Mouse (Mus musculus): ENCODE data around the gene Bag3. TPM values are rescaled to one million over a fixed set of nuclear protein-coding genes. Genes with fewer than 3 reads are reported as not detected.

Bag3 gene
- total and polyA plus RNA-seq, 2 experiments from 2014 or later, result 43.8 to 75.3 TPM

- no peak overlapping the region for H3K27ac ChIP-seq (ENCODE audit: low read depth)
- H3K27me3 ChIP-seq (ENCODE audit: control insufficient read depth, insufficient read depth, low read length), result no peaks in the 10 kb centered on the region
- no peaks in the 10 kb centered on the region for H3K36me3 ChIP-seq (replicated peaks; ENCODE audit: control insufficient read depth, insufficient read depth, low read length)
- no peak overlapping the region for H3K4me3 ChIP-seq (ENCODE audit: low read depth, low read length)
- ATAC-seq (ENCODE audit: insufficient read depth, low read depth), result no peak
- no peaks in the 10 kb centered on the region for H3K4me1 ChIP-seq (ENCODE audit: control insufficient read depth, insufficient read depth)
- H3K9me3 ChIP-seq (replicated peaks; ENCODE audit: control insufficient read depth, low read length), result no peaks in the 10 kb centered on the region
- TF ChIP-seq CTCF (IDR thresholded peaks at IDR 0.05; ENCODE audit: low read depth) (no peak), EP300 (IDR thresholded peaks at IDR 0.05; ENCODE audit: low read depth) (no peak)
- DNase-seq (ENCODE audit: low spot score), result no peak
- WGBS, result 91% methylated on average over 4 of the region's 4 CpGs
- no peak overlapping the region for H3K4me2 ChIP-seq (ENCODE audit: low read depth, low read length)
- H3K9ac ChIP-seq (replicated peaks; ENCODE audit: low read depth, low read length), result no peak overlapping the region
These were observed 48.6 kb downstream of the Bag3 start for GRCm38 (mm10) chr7:128572030-128572429.

- ATAC-seq (ENCODE audit: insufficient read depth, low read depth) (no peak), DNase-seq (ENCODE audit: low spot score) (no peak)
- TF ChIP-seq CTCF (IDR thresholded peaks at IDR 0.05; ENCODE audit: low read depth) (no peak), EP300 (IDR thresholded peaks at IDR 0.05; ENCODE audit: low read depth) (no peak)
- H3K9me3 ChIP-seq (replicated peaks; ENCODE audit: control insufficient read depth, low read length), result no peaks in the 10 kb centered on the region
- H3K4me2 ChIP-seq (ENCODE audit: low read depth, low read length), result no peak overlapping the region
- H3K9ac ChIP-seq (replicated peaks; ENCODE audit: low read depth, low read length), result no peak overlapping the region
- H3K27ac ChIP-seq (ENCODE audit: low read depth), result no peak overlapping the region
- no peaks in the 10 kb centered on the region for H3K4me1 ChIP-seq (ENCODE audit: control insufficient read depth, insufficient read depth)
- WGBS, result 86% methylated on average over 5 of the region's 5 CpGs
- no peaks in the 10 kb centered on the region for H3K36me3 ChIP-seq (replicated peaks; ENCODE audit: control insufficient read depth, insufficient read depth, low read length)
- no peak overlapping the region for H3K4me3 ChIP-seq (ENCODE audit: low read depth, low read length)
- H3K27me3 ChIP-seq (ENCODE audit: control insufficient read depth, insufficient read depth, low read length), result no peaks in the 10 kb centered on the region
These were observed 51.8 kb downstream of the Bag3 start for GRCm38 (mm10) chr7:128575211-128575610.

GRCm38 (mm10) chr7:128575794-128576193 is 52.4 kb downstream of the Bag3 start:
- H3K27me3 ChIP-seq (ENCODE audit: control insufficient read depth, insufficient read depth, low read length), result no peaks in the 10 kb centered on the region
- TF ChIP-seq CTCF (IDR thresholded peaks at IDR 0.05; ENCODE audit: low read depth) (no peak), EP300 (IDR thresholded peaks at IDR 0.05; ENCODE audit: low read depth) (no peak)
- no peaks in the 10 kb centered on the region for H3K9me3 ChIP-seq (replicated peaks; ENCODE audit: control insufficient read depth, low read length)
- DNase-seq (ENCODE audit: low spot score), result no peak
- H3K4me2 ChIP-seq (ENCODE audit: low read depth, low read length), result no peak overlapping the region
- H3K27ac ChIP-seq (ENCODE audit: low read depth), result no peak overlapping the region
- H3K4me3 ChIP-seq (ENCODE audit: low read depth, low read length), result no peak overlapping the region
- WGBS, result 79% methylated on average over 2 of the region's 2 CpGs
- H3K9ac ChIP-seq (replicated peaks; ENCODE audit: low read depth, low read length), result no peak overlapping the region
- no peaks in the 10 kb centered on the region for H3K4me1 ChIP-seq (ENCODE audit: control insufficient read depth, insufficient read depth)
- no peaks in the 10 kb centered on the region for H3K36me3 ChIP-seq (replicated peaks; ENCODE audit: control insufficient read depth, insufficient read depth, low read length)
- ATAC-seq (ENCODE audit: insufficient read depth, low read depth), result no peak

GRCm38 (mm10) chr7:128577607-128578006 is 54.2 kb downstream of the Bag3 start:
- no peak overlapping the region for H3K27ac ChIP-seq (ENCODE audit: low read depth)
- no peaks in the 10 kb centered on the region for H3K9me3 ChIP-seq (replicated peaks; ENCODE audit: control insufficient read depth, low read length)
- WGBS, result 50% methylated on average over 1 of the region's 1 CpGs
- H3K4me1 ChIP-seq (ENCODE audit: control insufficient read depth, insufficient read depth), result peaks cover 4% of the 10 kb centered on the region; the same call in 1 of the 2 replicates
- ATAC-seq (ENCODE audit: insufficient read depth, low read depth) (no peak), DNase-seq (ENCODE audit: low spot score) (no peak)
- no peaks in the 10 kb centered on the region for H3K27me3 ChIP-seq (ENCODE audit: control insufficient read depth, insufficient read depth, low read length)
- H3K36me3 ChIP-seq (replicated peaks; ENCODE audit: control insufficient read depth, insufficient read depth, low read length), result no peaks in the 10 kb centered on the region
- H3K9ac ChIP-seq (replicated peaks; ENCODE audit: low read depth, low read length), result no peak overlapping the region
- H3K4me3 ChIP-seq (ENCODE audit: low read depth, low read length), result no peak overlapping the region
- H3K4me2 ChIP-seq (ENCODE audit: low read depth, low read length), result no peak overlapping the region
- TF ChIP-seq EP300 (IDR thresholded peaks at IDR 0.05; ENCODE audit: low read depth) (no peak), CTCF (IDR thresholded peaks at IDR 0.05; ENCODE audit: low read depth) (no peak)

GRCm38 (mm10) chr7:128578199-128578945 is 55.0 kb downstream of the Bag3 start:
- Histone ChIP-seq H3K27ac (ENCODE audit: low read depth) (no peak overlapping the region), H3K36me3 (replicated peaks; ENCODE audit: control insufficient read depth, insufficient read depth, low read length) (no peaks in the 10 kb centered on the region), H3K27me3 (ENCODE audit: control insufficient read depth, insufficient read depth, low read length) (no peaks in the 10 kb centered on the region), H3K4me3 (ENCODE audit: low read depth, low read length) (no peak overlapping the region), H3K4me2 (ENCODE audit: low read depth, low read length) (no peak overlapping the region), H3K9ac (replicated peaks; ENCODE audit: low read depth, low read length) (no peak overlapping the region), H3K9me3 (replicated peaks; ENCODE audit: control insufficient read depth, low read length) (no peaks in the 10 kb centered on the region), H3K4me1 (ENCODE audit: control insufficient read depth, insufficient read depth) (peaks cover 4% of the 10 kb centered on the region; the same call in 1 of the 2 replicates)
- DNase-seq (ENCODE audit: low spot score) (no peak), ATAC-seq (ENCODE audit: insufficient read depth, low read depth) (no peak)
- TF ChIP-seq EP300 (IDR thresholded peaks at IDR 0.05; ENCODE audit: low read depth), result no peak
- TF ChIP-seq CTCF (IDR thresholded peaks at IDR 0.05; ENCODE audit: low read depth), result no peak
- WGBS, result 89% methylated on average over 10 of the region's 10 CpGs

- no peak for ATAC-seq (ENCODE audit: insufficient read depth, low read depth)
These were observed 56.0 kb downstream of the Bag3 start for GRCm38 (mm10) chr7:128579381-128579780.

More at GRCm38 (mm10) chr7:128579381-128579780, 56.0 kb downstream of the Bag3 start:
- no peak overlapping the region for H3K27ac ChIP-seq (ENCODE audit: low read depth)
- no peaks in the 10 kb centered on the region for H3K27me3 ChIP-seq (ENCODE audit: control insufficient read depth, insufficient read depth, low read length)
- no peak overlapping the region for H3K4me3 ChIP-seq (ENCODE audit: low read depth, low read length)
- H3K9me3 ChIP-seq (replicated peaks; ENCODE audit: control insufficient read depth, low read length), result no peaks in the 10 kb centered on the region
- no peak overlapping the region for H3K9ac ChIP-seq (replicated peaks; ENCODE audit: low read depth, low read length)
- WGBS, result 78% methylated on average over 2 of the region's 2 CpGs
- DNase-seq (ENCODE audit: low spot score), result no peak
- no peak overlapping the region for H3K4me2 ChIP-seq (ENCODE audit: low read depth, low read length)
- TF ChIP-seq EP300 (IDR thresholded peaks at IDR 0.05; ENCODE audit: low read depth), result no peak
- TF ChIP-seq CTCF (IDR thresholded peaks at IDR 0.05; ENCODE audit: low read depth), result no peak
- no peaks in the 10 kb centered on the region for H3K36me3 ChIP-seq (replicated peaks; ENCODE audit: control insufficient read depth, insufficient read depth, low read length)
- peaks cover 4% of the 10 kb centered on the region; the same call in 1 of the 2 replicates for H3K4me1 ChIP-seq (ENCODE audit: control insufficient read depth, insufficient read depth)

Measured in heart, postnatal 0 days (tissue).